Mouse (Mus musculus) midbrain, postnatal 0 days (tissue): ENCODE results near the gene Clpb. TPM values are rescaled to one million over a fixed set of nuclear protein-coding genes. Genes with fewer than 3 reads are reported as not detected.

Source experiments
- ATAC-seq: fragments of 200-750 bp; cut with Nextera tagmentation; 2 replicates; pipeline ENCODE4 v1.8.0; 2017; ENCODE audit warnings: moderate number of reproducible peaks, mild to moderate bottlenecking, moderate TSS enrichment, moderate library complexity; ENCODE audit not compliant: low FRiP score
- DNase-seq: peaks from one replicate; pipeline ENCODE4 v3.0.0-alpha.2; 2015; ENCODE audit warnings: low spot score
- H3K27ac ChIP-seq: fragments of 300-500 bp; sonication (generic); 2 replicates; pipeline ENCODE4 v1.5.1; 2014; ENCODE audit warnings: low read depth, mild to moderate bottlenecking, low read length, mixed read lengths
- H3K27me3 ChIP-seq: fragments of 300-500 bp; sonication (generic); 2 replicates; pipeline ENCODE4 v1.6.1; 2014; ENCODE audit warnings: low read length, control low read depth, mixed read lengths; ENCODE audit not compliant: insufficient read depth
- H3K36me3 ChIP-seq: fragments of 300-500 bp; sonication (generic); 2 replicates; pipeline ENCODE4 v1.6.1; 2014; ENCODE audit warnings: low read length, control low read depth, mixed read lengths; ENCODE audit not compliant: insufficient read depth
- H3K4me1 ChIP-seq: fragments of 300-500 bp; sonication (generic); 2 replicates; pipeline ENCODE4 v1.6.1; 2014; ENCODE audit warnings: mild to moderate bottlenecking, control low read depth, antibody characterized with exemption, low read length, mixed read lengths; ENCODE audit not compliant: insufficient read depth
- H3K4me2 ChIP-seq: fragments of 300-500 bp; sonication (generic); 2 replicates; pipeline ENCODE4 v1.6.1; 2014; ENCODE audit warnings: low read depth, mild to moderate bottlenecking, low read length, mixed read lengths; ENCODE audit not compliant: poor library complexity, severe bottlenecking
- H3K4me3 ChIP-seq: fragments of 300-500 bp; sonication (generic); 2 replicates; pipeline ENCODE4 v1.5.1; 2014; ENCODE audit warnings: low read depth, mild to moderate bottlenecking, low read length, moderate library complexity
- H3K9ac ChIP-seq: fragments of 300-500 bp; sonication (generic); replicated peaks from 2 replicates; pipeline ENCODE4 v1.6.1; 2014; ENCODE audit warnings: mild to moderate bottlenecking, low read length, moderate library complexity, mixed read lengths; ENCODE audit not compliant: poor library complexity, severe bottlenecking
- H3K9me3 ChIP-seq: fragments of 300-500 bp; sonication (generic); 2 replicates; pipeline ENCODE4 v1.6.1; 2016; ENCODE audit warnings: low read length, control low read depth
- CTCF ChIP-seq: IDR thresholded peaks from 2 replicates; pipeline ENCODE4 v1.5.1; 2016; ENCODE audit warnings: antibody characterized with exemption, mild to moderate bottlenecking
- WGBS: fragments of 180-500 bp; shearing (Covaris S2); extraction: QIAGEN DNeasy Blood & Tissue Kit; methylation state at CpG from one replicate; pipeline ENCODE4 v1.1.7; 2014; 5-methylcytosine and 5-hydroxymethylcytosine counted together
- polyA plus RNA-seq: library from polyadenylated mRNA; unstranded; fragments of >200 nt; fragmentation: Nextera tagmentation; extraction: Ambion mirVana; gene quantifications from 2 replicates; pipeline ENCODE4 v1.2.1, GENCODE M21; 2015
- total RNA-seq: library from RNA; depleted of rRNA; stranded (reverse); fragments of >200 nt; gene quantifications from 2 replicates; pipeline ENCODE4 v1.2.3, GENCODE M21; 2014; rRNA removed

Clpb gene
- total RNA-seq (39.7 and 53.1 TPM in 2 replicates), polyA plus RNA-seq (33.4 and 43.3 TPM in 2 replicates)

DNA sequence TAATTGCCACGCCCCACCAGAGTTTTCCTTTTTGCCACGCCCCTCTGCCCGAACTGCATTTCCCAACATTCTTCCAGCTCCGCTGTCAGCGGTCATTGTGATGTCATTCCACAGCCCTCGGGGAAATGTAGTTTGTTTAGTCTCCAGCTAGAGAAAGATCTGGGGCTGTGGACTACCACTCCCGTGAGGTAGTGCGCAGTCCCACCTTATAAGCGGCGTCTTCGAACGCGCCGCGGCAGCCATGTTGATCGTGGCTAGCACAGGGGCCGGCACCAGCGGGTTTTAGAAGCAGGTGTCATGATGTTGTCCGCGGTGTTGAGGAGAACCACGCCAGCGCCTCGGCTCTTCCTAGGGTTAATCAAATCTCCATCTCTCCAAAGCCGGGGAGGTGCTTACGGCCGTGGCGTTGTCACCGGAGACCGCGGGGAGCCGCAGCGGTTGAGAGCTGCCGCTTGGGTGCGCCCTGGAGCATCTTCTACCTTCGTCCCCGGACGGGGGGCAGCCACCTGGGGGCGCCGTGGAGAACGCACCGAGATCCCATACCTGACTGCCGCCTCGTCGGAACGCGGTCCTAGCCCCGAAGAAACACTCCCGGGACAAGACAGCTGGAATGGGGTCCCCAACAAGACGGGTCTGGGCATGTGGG, at the start of gene Clpb:
TSS of gene Clpb (plus strand) at position 120 of the 646 bp plus-strand sequence.
- Histone ChIP-seq H3K27me3 (no peaks in the 10 kb centered on the region), H3K27ac (peak within 1 kb of the TSS; percentile 65), H3K9ac (peak within 1 kb of the TSS; percentile 56), H3K4me3 (peak within 1 kb of the TSS; percentile 66), H3K4me2 (peak within 1 kb of the TSS; percentile 52), H3K36me3 (0 out of 2 replicates have a peak, but pooled peaks cover 3% of the 10 kb centered on the region), H3K9me3 (no peaks in the 10 kb centered on the region), H3K4me1 (peaks cover 11% of the 10 kb centered on the region; the same call in 1 of the 2 replicates)
- ATAC-seq, result peak; percentile 97
- TF ChIP-seq CTCF, result peak; percentile 78
- peak; percentile 100 for DNase-seq
- WGBS, result 2% methylated on average over 49 of the region's 49 CpGs

DNA sequence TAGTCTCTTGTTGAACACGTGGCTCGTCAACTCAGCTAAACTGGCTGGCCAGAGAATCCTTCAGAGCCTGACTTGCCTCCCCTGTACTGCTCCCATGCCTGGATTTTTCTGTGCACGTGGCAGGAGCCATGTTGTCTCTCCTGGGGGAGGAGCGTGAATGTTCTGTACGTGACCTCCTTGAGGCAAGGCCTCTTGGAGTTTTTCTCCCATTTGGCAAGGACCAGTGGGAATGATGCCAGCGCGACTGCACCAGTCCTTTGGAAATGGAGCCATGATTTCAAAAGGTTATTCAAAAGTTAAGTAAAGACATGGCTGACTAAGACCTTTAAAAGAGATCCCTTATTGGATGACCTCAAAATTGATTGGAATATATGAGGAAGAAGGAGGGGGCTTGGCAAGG, 48.0 kb upstream of the Clpb start:
- no peaks in the 10 kb centered on the region for H3K4me1 ChIP-seq
- no peak overlapping the region for H3K9ac ChIP-seq
- H3K4me3 ChIP-seq, result no peak overlapping the region
- no peak overlapping the region for H3K27ac ChIP-seq
- H3K27me3 ChIP-seq, result no peaks in the 10 kb centered on the region
- no peak for ATAC-seq
- H3K36me3 ChIP-seq, result no peaks in the 10 kb centered on the region
- DNase-seq, result no peak
- H3K9me3 ChIP-seq, result no peaks in the 10 kb centered on the region
- no peak for TF ChIP-seq CTCF
- WGBS, result 83% methylated on average over 7 of the region's 7 CpGs
- no peak overlapping the region for H3K4me2 ChIP-seq

DNA sequence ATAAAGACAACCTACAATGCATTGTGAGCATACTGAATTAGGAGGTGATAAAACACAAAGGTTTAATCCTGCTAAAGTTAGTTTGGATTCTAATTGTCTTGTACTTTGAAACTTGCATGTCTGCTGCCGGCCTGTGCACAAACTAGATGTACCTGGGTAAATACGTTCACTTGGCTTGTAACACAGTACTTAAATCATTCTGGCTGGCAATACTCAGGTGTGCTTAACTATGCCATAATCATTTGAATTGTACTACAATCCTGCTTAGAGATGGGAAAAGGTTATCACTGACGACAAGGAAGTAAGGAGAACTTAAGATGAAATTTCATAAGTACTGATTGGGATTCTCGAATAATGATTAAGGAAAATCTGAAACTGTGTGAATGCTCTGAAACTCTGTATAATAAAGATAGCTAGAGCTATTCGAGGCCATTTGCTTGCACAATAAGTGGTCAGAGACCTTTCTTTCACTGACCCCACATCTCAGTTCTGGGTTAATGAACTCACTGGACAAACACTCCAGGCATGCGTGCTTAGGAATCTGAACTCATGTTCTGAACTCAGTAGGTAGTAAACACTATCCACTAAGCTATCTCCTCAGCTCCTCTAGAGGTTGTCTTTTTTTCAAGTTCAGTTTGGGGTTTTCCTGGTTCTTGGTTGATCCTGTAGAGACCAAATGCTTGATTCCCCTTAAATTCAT, 47.1 kb upstream of the Clpb start:
- Histone ChIP-seq H3K27me3 (no peaks in the 10 kb centered on the region), H3K4me1 (no peaks in the 10 kb centered on the region), H3K9ac (no peak overlapping the region), H3K27ac (no peak overlapping the region), H3K4me2 (no peak overlapping the region), H3K9me3 (no peaks in the 10 kb centered on the region), H3K36me3 (no peaks in the 10 kb centered on the region), H3K4me3 (no peak overlapping the region)
- DNase-seq, result no peak
- ATAC-seq, result no peak
- no peak for TF ChIP-seq CTCF
- WGBS, result 85% methylated on average over 6 of the region's 6 CpGs

DNA sequence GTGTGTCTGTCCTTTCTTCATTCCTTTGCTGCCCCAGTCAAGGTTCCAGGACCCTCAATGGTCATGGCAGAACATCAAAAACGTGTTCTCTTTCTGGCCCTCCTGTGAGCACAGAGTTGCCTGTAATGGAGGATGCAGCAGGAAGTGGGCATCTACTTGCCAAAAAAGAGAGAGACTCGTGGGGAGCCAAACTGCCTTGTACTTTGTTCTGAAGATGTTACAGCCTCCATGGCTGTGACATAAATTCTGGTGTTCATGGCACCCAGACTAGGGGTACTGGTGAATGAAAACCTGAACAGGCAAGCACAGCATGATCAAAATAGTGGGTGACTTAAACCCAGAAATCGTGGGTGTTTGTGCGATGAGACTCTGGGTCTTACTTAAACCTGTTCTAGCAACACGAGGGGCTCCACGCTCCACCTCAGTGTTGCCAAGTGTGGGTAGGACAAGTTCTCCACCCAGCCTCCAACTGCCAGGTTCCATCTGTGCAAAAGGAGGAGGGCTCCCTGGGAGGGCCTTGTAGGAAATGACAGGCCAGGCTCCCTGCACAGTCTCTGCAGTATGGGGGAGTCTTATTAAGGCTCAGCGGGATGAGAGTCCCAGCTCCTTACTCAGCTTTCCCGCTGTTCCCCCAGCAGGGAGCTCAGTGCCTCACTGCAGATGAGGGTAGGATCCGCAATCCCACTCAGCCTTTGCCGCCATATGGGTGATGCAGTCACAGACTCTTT, 45.8 kb upstream of the Clpb start:
- 59% methylated on average over 10 of the region's 10 CpGs for WGBS
- TF ChIP-seq CTCF, result no peak
- H3K9me3 ChIP-seq, result no peaks in the 10 kb centered on the region

DNA sequence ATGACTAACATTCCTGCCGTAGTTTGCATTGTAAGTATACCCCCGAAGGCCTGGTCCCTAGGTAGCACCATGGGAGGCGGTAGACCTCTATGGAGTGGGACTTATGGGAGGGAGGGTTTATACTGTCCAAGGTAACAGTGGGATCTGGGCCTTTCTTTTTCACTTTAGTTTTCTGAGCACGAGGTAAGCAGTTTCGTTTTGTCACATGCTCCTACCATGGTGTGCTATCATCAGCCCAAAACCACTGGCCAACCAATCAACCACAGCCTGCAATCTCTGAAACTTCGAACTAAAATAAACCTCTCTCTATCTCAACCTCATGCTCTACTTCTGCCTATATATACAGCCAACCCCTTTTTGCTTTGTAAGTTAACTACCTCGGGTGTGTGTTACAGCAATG, 45.2 kb upstream of the Clpb start:
- DNase-seq (no peak), ATAC-seq (no peak)
- Histone ChIP-seq H3K4me3 (no peak overlapping the region), H3K27ac (no peak overlapping the region), H3K27me3 (no peaks in the 10 kb centered on the region), H3K9me3 (no peaks in the 10 kb centered on the region), H3K4me2 (no peak overlapping the region), H3K9ac (no peak overlapping the region), H3K36me3 (no peaks in the 10 kb centered on the region), H3K4me1 (0 out of 2 replicates have a peak, but pooled peaks cover 3% of the 10 kb centered on the region)
- no peak for TF ChIP-seq CTCF
- WGBS, result 81% methylated on average over 7 of the region's 7 CpGs

More for the DNA sequence above, 45.8 kb upstream of the Clpb start:
- no peak overlapping the region for H3K4me3 ChIP-seq
- no peak overlapping the region for H3K27ac ChIP-seq
- H3K4me2 ChIP-seq, result no peak overlapping the region
- H3K36me3 ChIP-seq, result no peaks in the 10 kb centered on the region
- no peaks in the 10 kb centered on the region for H3K27me3 ChIP-seq
- no peak for ATAC-seq
- no peak for DNase-seq
- no peak overlapping the region for H3K9ac ChIP-seq
- H3K4me1 ChIP-seq, result no peaks in the 10 kb centered on the region
